Mouse (Mus musculus) kidney, embryonic 15.5 days (tissue): ENCODE results near the gene Acap1. TPM values are rescaled to one million over a fixed set of nuclear protein-coding genes. Genes with fewer than 3 reads are reported as not detected.

Source experiments
- ATAC-seq: fragments of 200-750 bp; cut with Nextera tagmentation; replicated peaks from 2 replicates; pipeline ENCODE4 v1.8.0; 2017; ENCODE audit warnings: moderate TSS enrichment; ENCODE audit not compliant: low FRiP score
- H3K27ac ChIP-seq: fragments of 300-500 bp; sonication (generic); 2 replicates; pipeline ENCODE4 v1.5.1; 2015; ENCODE audit warnings: mild to moderate bottlenecking, inconsistent platforms
- H3K27me3 ChIP-seq: fragments of 300-500 bp; sonication (generic); 2 replicates; pipeline ENCODE4 v1.6.1; 2015; ENCODE audit warnings: inconsistent platforms
- H3K36me3 ChIP-seq: fragments of 300-500 bp; sonication (generic); 2 replicates; pipeline ENCODE4 v1.6.1; 2015; ENCODE audit warnings: inconsistent platforms
- H3K4me1 ChIP-seq: fragments of 300-500 bp; sonication (generic); 2 replicates; pipeline ENCODE4 v1.6.1; 2015; ENCODE audit warnings: inconsistent platforms
- H3K4me2 ChIP-seq: fragments of 300-500 bp; sonication (generic); 2 replicates; pipeline ENCODE4 v1.6.1; 2015; ENCODE audit warnings: moderate library complexity, mild to moderate bottlenecking, inconsistent platforms
- H3K4me3 ChIP-seq: fragments of 300-500 bp; sonication (generic); replicated peaks from 2 replicates; pipeline ENCODE4 v1.5.1; 2015; ENCODE audit warnings: mild to moderate bottlenecking, inconsistent platforms
- H3K9ac ChIP-seq: fragments of 300-500 bp; sonication (generic); 2 replicates; pipeline ENCODE4 v1.6.1; 2015; ENCODE audit warnings: mild to moderate bottlenecking, inconsistent platforms
- H3K9me3 ChIP-seq: fragments of 300-500 bp; sonication (generic); replicated peaks from 2 replicates; pipeline ENCODE4 v1.6.1; 2016; ENCODE audit warnings: inconsistent platforms
- WGBS: fragments of 180-500 bp; shearing (Covaris S2); methylation state at CpG from one replicate; pipeline ENCODE4 v1.1.7; 2015; ENCODE audit warnings: mixed read lengths; 5-methylcytosine and 5-hydroxymethylcytosine counted together
- polyA plus RNA-seq: library from polyadenylated mRNA; unstranded; fragments of >200 nt; fragmentation: Nextera tagmentation; extraction: Ambion mirVana; gene quantifications from 2 replicates; pipeline ENCODE4 v1.2.1, GENCODE M21; 2015

Acap1 gene
- polyA plus RNA-seq, 1 experiment from 2014 or later: 0.62 TPM

- H3K9ac ChIP-seq: peak overlapping the region; percentile 69
- 44% methylated on average over 15 of the region's 15 CpGs for WGBS
Observed at GRCm38 (mm10) chr11:69879711-69880110, 15.6 kb downstream of the Acap1 start.

DNA sequence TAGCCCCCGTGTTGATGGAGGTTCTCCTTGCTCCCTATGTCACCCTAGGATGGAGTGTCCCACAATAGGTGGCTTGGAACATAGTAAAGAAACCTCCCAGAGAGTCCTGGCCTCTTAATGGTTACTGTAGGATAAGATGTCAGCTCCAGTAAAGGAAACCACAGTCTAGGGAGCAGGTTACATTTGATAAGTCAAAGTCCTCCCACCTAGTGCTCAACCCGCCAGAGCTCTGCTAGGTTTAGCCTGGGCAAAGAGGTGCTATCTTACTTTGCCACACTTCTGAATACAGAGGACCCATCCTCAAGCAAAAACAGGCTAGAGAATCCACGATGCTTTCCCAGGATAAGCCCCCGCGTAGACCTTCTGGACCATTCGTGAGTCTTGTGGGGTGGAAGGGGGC is 16.4 kb downstream of the Acap1 start:
- Histone ChIP-seq H3K9ac (peak overlapping the region; percentile 15), H3K27me3 (no peaks in the 10 kb centered on the region), H3K4me2 (peak overlapping the region; percentile 80), H3K4me3 (peak overlapping the region; percentile 63), H3K27ac (no peak overlapping the region), H3K4me1 (peaks cover 61% of the 10 kb centered on the region), H3K9me3 (no peaks in the 10 kb centered on the region), H3K36me3 (no peaks in the 10 kb centered on the region)
- WGBS: 89% methylated on average over 6 of the region's 6 CpGs
- no peak for ATAC-seq

More at GRCm38 (mm10) chr11:69879711-69880110, 15.6 kb downstream of the Acap1 start:
- Histone ChIP-seq H3K4me2 (peak overlapping the region; percentile 80), H3K9me3 (no peaks in the 10 kb centered on the region), H3K27ac (peak overlapping the region; percentile 97), H3K4me3 (peak overlapping the region; percentile 63), H3K27me3 (no peaks in the 10 kb centered on the region), H3K36me3 (no peaks in the 10 kb centered on the region), H3K4me1 (peaks cover 67% of the 10 kb centered on the region)
- no peak for ATAC-seq

- Histone ChIP-seq H3K9ac (0 out of 2 replicates have a peak overlapping the region, but pooled peaks have one; percentile 15), H3K4me3 (peak overlapping the region; percentile 63; the same call in 1 of the 2 replicates), H3K4me1 (peaks cover 57% of the 10 kb centered on the region), H3K36me3 (no peaks in the 10 kb centered on the region), H3K9me3 (no peaks in the 10 kb centered on the region), H3K27me3 (no peaks in the 10 kb centered on the region), H3K4me2 (peak overlapping the region; percentile 80; the same call in 1 of the 2 replicates), H3K27ac (no peak overlapping the region)
- no peak for ATAC-seq
- 81% methylated on average over 3 of the region's 3 CpGs for WGBS
Observed at GRCm38 (mm10) chr11:69878399-69878798, 16.9 kb downstream of the Acap1 start.

DNA sequence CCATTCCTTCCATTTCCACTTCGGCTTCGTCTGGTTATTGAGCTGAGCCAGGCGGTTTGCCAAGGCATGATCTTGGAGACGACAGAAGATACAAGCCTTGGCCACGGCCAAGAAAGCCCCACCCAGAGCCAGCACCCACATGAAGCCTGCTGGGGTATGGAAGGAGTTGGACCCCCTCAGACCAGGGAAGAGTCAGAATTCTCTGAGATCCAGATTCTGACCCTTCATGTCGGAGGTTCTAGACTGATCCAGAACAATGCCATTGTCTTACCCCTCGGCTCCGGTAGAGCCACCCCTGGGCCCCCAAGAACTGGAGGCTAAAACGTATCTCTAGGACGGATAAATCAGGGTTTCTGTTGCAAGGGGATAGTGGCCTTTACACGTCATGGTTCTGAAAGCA is 17.5 kb downstream of the Acap1 start, which contains the start of gene Tmem95:
Gene Tmem95, minus strand, starts transcription at position 141 of the 400 bp plus-strand sequence.
- Histone ChIP-seq H3K27ac (0 out of 2 replicates have a peak within 1 kb of the TSS, but pooled peaks have one; percentile 37), H3K9me3 (no peaks in the 10 kb centered on the region), H3K27me3 (no peaks in the 10 kb centered on the region), H3K4me3 (peak within 1 kb of the TSS; percentile 63), H3K4me1 (peaks cover 57% of the 10 kb centered on the region), H3K4me2 (peak within 1 kb of the TSS; percentile 80), H3K36me3 (no peaks in the 10 kb centered on the region), H3K9ac (peak within 1 kb of the TSS; percentile 15)
- 88% methylated on average over 11 of the region's 11 CpGs for WGBS
- ATAC-seq: no peak

DNA sequence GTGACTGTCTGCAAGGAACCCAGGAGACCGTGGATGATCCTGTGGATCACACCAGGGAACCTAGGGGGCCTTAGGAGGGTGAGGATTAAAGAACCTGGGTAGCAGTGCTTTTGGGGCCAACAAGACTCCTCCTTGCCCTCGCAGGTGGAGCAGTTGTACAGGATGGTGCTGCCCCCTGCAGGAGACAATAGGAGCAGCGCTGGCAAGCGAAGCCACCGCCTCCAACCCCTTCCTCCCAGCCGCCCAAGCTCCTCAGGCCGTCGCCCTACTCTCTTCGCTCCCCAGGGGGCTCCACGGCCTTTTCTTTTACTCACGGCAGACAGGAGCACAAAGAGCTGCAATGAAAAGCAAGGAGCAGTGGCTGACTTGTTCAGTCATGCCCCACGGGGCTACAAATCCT is 18.5 kb downstream of the Acap1 start:
- no peaks in the 10 kb centered on the region for H3K36me3 ChIP-seq
- ATAC-seq: no peak
- peak overlapping the region; percentile 46 for H3K4me2 ChIP-seq
- WGBS: 5% methylated on average over 12 of the region's 12 CpGs
- no peaks in the 10 kb centered on the region for H3K27me3 ChIP-seq
- H3K9ac ChIP-seq: 0 out of 2 replicates have a peak overlapping the region, but pooled peaks have one; percentile 1
- peaks cover 51% of the 10 kb centered on the region for H3K4me1 ChIP-seq
- peak overlapping the region; percentile 37; the same call in 1 of the 2 replicates for H3K27ac ChIP-seq
- H3K9me3 ChIP-seq: no peaks in the 10 kb centered on the region
- peak overlapping the region; percentile 18 for H3K4me3 ChIP-seq

DNA sequence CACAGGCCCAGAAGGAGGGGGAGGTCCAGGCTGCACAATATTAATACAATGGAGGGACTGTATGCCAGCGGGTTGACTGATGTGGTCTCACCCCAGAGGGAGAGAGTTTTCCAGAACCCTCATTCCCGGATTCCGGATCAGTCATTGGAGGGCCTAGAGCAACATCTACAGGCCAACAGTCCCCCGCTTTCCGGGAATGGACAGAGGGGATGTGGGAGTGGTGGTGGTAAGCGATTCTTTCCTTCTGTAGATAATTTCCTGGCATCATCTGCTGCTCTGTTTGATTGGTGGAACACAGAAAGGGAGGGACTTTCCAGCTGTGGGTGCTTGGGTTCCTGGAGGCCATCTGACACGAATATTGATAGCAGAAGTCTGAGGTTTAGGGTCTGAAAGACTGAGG is 19.2 kb downstream of the Acap1 start:
- H3K9ac ChIP-seq: no peak overlapping the region
- no peaks in the 10 kb centered on the region for H3K27me3 ChIP-seq
- ATAC-seq: no peak
- H3K36me3 ChIP-seq: no peaks in the 10 kb centered on the region
- peaks cover 44% of the 10 kb centered on the region for H3K4me1 ChIP-seq
- H3K9me3 ChIP-seq: no peaks in the 10 kb centered on the region
- no peak overlapping the region for H3K4me3 ChIP-seq
- peak overlapping the region; percentile 37; the same call in 1 of the 2 replicates for H3K27ac ChIP-seq
- 0 out of 2 replicates have a peak overlapping the region, but pooled peaks have one; percentile 46 for H3K4me2 ChIP-seq
- 49% methylated on average over 7 of the region's 7 CpGs for whole genome bisulfite sequencing

- H3K4me1 ChIP-seq: peaks cover 16% of the 10 kb centered on the region
- no peak overlapping the region for H3K27ac ChIP-seq
- ATAC-seq: no peak
- no peak overlapping the region for H3K4me3 ChIP-seq
- H3K27me3 ChIP-seq: no peaks in the 10 kb centered on the region
- no peak overlapping the region for H3K4me2 ChIP-seq
- no peaks in the 10 kb centered on the region for H3K36me3 ChIP-seq
- 62% methylated on average over 4 of the region's 4 CpGs for WGBS
- no peak overlapping the region for H3K9ac ChIP-seq
- no peaks in the 10 kb centered on the region for H3K9me3 ChIP-seq
Observed at GRCm38 (mm10) chr11:69872451-69872850, 22.9 kb downstream of the Acap1 start.

DNA sequence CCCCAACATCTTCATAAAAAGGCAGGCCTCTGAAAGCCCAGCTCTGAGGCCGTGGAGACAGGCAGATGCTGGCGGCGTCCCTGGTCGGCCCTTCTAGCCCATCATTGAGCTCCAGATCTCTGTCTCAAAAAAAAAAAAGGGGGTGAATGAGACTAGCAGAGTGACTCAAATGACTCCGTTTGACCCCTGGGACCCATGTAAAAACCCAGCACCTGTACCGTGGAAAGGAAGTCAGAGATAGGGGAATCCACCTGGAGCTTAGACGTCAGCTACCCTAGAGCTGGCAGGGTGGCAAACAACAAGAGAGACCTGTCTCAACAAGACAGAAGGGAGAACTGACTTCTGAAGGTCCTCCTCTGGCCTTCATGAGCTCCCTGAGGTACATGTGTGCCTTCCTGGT is 23.5 kb downstream of the Acap1 start:
- H3K27me3 ChIP-seq: no peaks in the 10 kb centered on the region
- WGBS: 83% methylated on average over 7 of the region's 7 CpGs
- no peak for ATAC-seq
- H3K9ac ChIP-seq: no peak overlapping the region
- H3K36me3 ChIP-seq: no peaks in the 10 kb centered on the region
- H3K4me2 ChIP-seq: no peak overlapping the region
- no peak overlapping the region for H3K4me3 ChIP-seq
- no peaks in the 10 kb centered on the region for H3K9me3 ChIP-seq
- peaks cover 10% of the 10 kb centered on the region for H3K4me1 ChIP-seq
- no peak overlapping the region for H3K27ac ChIP-seq

GRCm38 (mm10) chr11:69870289-69871069 is 24.9 kb downstream of the Acap1 start:
- WGBS: 91% methylated on average over 2 of the region's 2 CpGs
- H3K27me3 ChIP-seq: no peaks in the 10 kb centered on the region
- no peaks in the 10 kb centered on the region for H3K9me3 ChIP-seq
- H3K27ac ChIP-seq: no peak overlapping the region
- H3K9ac ChIP-seq: no peak overlapping the region
- no peak for ATAC-seq
- H3K4me3 ChIP-seq: no peak overlapping the region
- H3K4me2 ChIP-seq: no peak overlapping the region
- no peaks in the 10 kb centered on the region for H3K4me1 ChIP-seq
- H3K36me3 ChIP-seq: no peaks in the 10 kb centered on the region

- Histone ChIP-seq H3K36me3 (no peaks in the 10 kb centered on the region), H3K4me2 (no peak overlapping the region), H3K9ac (no peak overlapping the region), H3K9me3 (no peaks in the 10 kb centered on the region), H3K27me3 (no peaks in the 10 kb centered on the region), H3K4me1 (no peaks in the 10 kb centered on the region; the same call in 1 of the 2 replicates), H3K4me3 (no peak overlapping the region), H3K27ac (no peak overlapping the region)
- 74% methylated on average over 9 of the region's 9 CpGs for WGBS
- ATAC-seq: no peak
Observed at GRCm38 (mm10) chr11:69867335-69867734, 28.0 kb downstream of the Acap1 start.

DNA sequence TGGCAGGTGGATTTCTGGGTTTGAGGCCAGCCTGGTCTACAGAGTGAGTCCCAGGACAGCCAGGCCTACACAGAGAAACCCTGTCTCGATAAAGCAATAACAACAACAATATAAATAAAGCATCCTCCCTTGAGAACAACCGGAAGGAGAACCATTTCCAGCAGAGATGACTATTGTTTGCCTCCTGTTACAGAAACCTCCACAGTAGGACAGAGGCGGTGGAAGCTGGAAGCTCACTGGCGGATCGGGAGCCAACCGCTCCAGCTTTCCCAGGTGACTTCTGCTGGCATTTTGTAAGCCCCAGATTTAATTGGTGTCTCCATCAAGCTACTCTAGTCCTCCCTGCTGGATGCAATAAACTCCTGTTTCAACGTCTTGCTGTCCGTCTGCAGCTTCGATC is 29.8 kb downstream of the Acap1 start:
- H3K9me3 ChIP-seq: no peaks in the 10 kb centered on the region
- no peak for ATAC-seq
- no peak overlapping the region for H3K4me2 ChIP-seq
- H3K4me1 ChIP-seq: no peaks in the 10 kb centered on the region; the same call in 1 of the 2 replicates
- H3K36me3 ChIP-seq: no peaks in the 10 kb centered on the region
- H3K27me3 ChIP-seq: no peaks in the 10 kb centered on the region
- 82% methylated on average over 9 of the region's 9 CpGs for WGBS
- no peak overlapping the region for H3K4me3 ChIP-seq
- no peak overlapping the region for H3K27ac ChIP-seq
- no peak overlapping the region for H3K9ac ChIP-seq

DNA sequence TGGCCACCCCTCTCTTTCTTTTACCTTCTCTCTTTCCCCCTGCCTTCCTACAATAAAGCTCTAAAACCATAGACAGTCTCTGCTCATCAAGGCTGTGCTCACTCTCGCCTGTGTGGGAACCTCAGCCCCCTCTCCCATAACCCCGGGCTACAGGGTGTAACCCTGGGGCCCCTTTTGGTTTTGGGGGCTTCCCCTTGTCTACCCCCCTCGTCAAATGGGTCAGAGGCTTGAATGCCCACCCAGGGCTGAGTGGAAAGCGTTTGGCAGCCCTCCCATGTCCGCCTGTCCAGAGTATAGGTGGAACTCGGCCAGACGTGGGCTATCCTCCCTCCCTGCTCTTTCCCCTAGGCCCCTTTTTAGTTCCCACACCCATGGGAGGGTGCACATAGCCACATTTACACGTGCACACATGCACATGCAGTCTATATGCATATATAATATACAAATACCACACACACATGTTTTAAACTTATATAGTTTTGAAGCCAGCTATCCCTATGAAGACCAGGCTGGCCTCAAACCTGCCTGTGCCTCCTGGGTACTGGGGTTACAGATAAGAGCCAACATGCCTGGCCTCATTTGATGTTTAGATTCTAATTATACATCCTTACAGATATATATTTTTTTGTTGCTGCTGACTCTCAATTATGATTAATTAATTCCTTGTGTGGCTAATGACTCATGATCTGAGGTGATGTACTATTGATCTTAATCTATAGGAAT is 31.0 kb downstream of the Acap1 start:
- H3K27me3 ChIP-seq: peaks cover 6% of the 10 kb centered on the region; the same call in 1 of the 2 replicates
- H3K9me3 ChIP-seq: no peaks in the 10 kb centered on the region
- no peak overlapping the region for H3K9ac ChIP-seq
- H3K4me1 ChIP-seq: no peaks in the 10 kb centered on the region; the same call in 1 of the 2 replicates
- WGBS: 39% methylated on average over 8 of the region's 8 CpGs
- no peak overlapping the region for H3K27ac ChIP-seq
- ATAC-seq: no peak
- no peak overlapping the region for H3K4me2 ChIP-seq
- no peak overlapping the region for H3K4me3 ChIP-seq
- no peaks in the 10 kb centered on the region for H3K36me3 ChIP-seq
